Mouse (Mus musculus) testis, adult 2 months (tissue): ENCODE measurements around the gene Eif3b.

Experiments
- CTCF ChIP-seq: fragments of 200-500 bp; IDR thresholded peaks from 2 replicates; pipeline ENCODE4 v1.5.1; 2012; ENCODE audit warnings: low read depth, mild to moderate bottlenecking, inconsistent platforms, low read length, moderate library complexity; ENCODE audit not compliant: control insufficient read depth, insufficient read depth, insufficient replicate concordance
- POLR2A ChIP-seq: fragments of 200-500 bp; IDR thresholded peaks from 2 replicates; pipeline ENCODE4 v1.6.1; 2012; ENCODE audit warnings: low read depth, mild to moderate bottlenecking, inconsistent platforms, low read length, moderate library complexity; ENCODE audit not compliant: control insufficient read depth

DNA sequence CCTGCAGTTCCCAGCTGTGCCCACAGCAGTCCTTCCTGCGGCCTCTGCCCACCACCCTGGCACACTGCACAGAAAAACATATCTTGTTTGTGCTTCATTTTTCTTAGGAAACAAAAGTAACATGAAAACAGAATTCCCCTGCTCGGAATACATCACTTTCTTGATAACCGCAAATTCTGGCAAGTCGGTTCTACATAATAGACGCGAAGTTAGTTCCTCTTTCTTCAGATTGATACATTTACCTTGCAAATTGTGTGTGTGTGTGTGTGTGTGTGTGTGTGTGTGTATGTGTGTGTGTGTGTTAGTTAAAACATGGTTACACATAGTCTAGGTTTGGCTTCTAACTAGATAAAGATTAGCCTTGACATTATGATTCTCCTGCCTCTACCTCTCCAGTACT, 36.4 kb upstream of the Eif3b start:
- no peak for TF ChIP-seq POLR2A
- no peak for TF ChIP-seq CTCF
